Mouse (Mus musculus) natural killer cell, adult 2 months (primary cell): ENCODE data around the gene Nbea.

Experiments
- DNase-seq, 2 experiments: peaks; one replicate each; pipeline ENCODE4 v3.0.0; 2022; ENCODE audit warnings: low spot score in 2 of 2

Gene Nbea

GRCm38 (mm10) chr3:55828481-55829256 lies 354.8 kb downstream of the Nbea start:
- DNase-seq: no peak

- DNase-seq: no peak
These were observed 358.6 kb downstream of the Nbea start for GRCm38 (mm10) chr3:55824864-55825263.

GRCm38 (mm10) chr3:55819598-55819997 lies 363.9 kb downstream of the Nbea start:
- DNase-seq: no peak

GRCm38 (mm10) chr3:55818082-55818481 lies 365.4 kb downstream of the Nbea start:
- no peak for DNase-seq

- DNase-seq: peak in 1 of 2 experiments; percentile 1
These were observed 366.7 kb downstream of the Nbea start for GRCm38 (mm10) chr3:55816638-55817375.

DNA sequence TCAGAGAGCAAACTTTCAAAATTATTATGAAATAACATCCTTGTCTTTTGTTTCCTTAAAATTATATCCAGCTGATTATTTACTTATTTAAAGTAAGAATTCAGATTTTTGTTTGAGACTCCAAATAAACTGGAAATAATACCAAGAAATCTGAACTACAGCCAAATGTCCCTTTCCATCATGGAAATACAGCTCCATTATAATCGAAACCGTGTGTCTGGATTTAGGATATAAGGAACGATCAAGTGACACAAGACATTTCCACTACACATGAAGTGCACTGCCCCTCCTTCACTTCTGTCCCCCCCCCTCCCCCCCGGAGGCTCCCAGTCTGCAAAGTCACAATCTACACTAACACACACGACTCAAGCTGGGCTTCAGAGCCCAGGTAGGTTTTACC lies 367.4 kb downstream of the Nbea start:
- DNase-seq: no peak

DNA sequence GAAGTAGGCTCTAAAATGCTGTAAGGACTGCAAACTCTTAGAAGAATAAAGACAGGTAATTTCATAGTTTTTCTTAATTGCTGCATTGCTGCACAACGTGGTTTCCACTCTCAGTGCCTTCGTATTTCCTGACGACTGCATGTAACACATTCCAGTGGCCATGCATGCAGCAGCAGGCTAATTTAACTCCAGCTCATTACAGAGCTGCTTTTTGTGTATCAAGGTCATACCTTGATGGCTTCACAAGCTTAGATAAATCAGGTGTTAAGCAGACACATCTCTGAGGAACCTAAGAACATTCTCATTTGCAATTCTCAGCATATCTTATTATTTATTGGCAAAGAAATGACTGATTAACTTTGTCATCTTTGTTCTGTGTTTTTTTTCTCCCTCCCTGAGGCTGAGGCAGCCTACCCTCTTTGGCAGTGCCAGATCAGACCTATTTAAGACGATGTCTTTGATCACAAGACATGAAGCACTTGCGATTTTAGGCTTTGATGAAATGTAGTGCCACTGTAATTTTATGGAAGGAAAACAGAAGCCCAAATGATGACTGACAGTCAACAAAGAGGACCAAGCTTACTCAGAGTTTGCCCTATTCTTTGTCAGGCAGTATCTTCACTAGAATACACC lies 368.4 kb downstream of the Nbea start:
- no peak for DNase-seq

DNA sequence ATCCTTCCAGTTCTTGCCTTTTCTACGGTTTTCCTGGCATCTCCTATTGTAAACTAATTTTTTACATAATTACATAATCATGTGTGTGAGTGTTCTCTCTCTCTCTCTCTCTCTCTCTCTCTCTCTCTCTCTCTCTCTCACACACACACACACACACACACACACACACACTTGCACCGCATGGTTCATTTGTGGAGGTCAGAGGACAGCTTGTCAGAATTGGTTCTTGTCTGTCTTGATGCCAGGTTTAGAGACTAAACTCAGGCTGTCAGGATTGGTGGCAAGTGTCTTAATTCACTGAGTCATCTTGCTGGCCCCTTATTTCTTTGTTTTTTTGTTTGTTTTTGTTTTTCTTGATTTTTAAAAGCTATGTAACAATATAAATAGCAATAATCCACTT lies 388.7 kb downstream of the Nbea start:
- no peak for DNase-seq

- DNase-seq: no peak
These were observed 389.5 kb downstream of the Nbea start for GRCm38 (mm10) chr3:55793842-55794575.

- DNase-seq: no peak
These were observed 391.2 kb downstream of the Nbea start for GRCm38 (mm10) chr3:55792251-55792650.

DNA sequence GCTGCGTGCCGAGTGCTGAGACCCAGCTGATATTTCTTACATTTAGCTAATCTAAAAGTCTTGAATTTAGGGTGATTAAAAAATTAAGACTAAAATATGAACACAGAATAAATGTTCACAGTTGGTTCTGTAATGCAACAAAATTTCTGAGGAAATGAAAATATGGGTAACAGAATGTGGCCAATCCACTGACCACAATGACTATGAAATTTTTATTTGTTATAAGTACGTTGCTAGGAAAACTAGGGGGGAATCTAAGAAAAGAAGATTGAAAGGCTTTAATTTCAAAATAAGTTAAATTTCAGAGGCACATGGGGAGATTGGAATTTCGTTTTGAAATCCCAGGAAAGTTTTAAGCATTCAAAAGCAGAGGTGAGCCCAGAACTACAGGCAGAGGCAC lies 392.9 kb downstream of the Nbea start:
- no peak for DNase-seq

DNA sequence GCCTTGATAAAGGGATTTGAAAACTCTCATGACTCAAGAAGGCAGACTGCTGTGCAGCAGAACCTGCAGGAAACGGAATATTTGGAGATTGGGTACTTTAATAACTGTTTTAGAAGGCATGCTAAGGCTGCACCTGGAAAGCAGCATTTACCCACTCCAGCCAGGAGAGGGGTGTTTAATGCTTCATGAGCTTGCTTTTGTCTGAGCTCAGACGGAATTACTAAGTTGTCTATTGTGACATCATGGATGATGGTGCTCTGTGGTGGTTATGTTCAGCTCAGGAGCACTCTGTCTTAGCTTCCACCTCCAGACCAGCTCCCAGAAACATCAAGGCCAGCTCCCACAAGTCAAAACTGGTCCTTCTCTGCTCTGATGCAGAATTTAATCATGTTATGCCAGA lies 393.6 kb downstream of the Nbea start:
- DNase-seq: no peak

DNA sequence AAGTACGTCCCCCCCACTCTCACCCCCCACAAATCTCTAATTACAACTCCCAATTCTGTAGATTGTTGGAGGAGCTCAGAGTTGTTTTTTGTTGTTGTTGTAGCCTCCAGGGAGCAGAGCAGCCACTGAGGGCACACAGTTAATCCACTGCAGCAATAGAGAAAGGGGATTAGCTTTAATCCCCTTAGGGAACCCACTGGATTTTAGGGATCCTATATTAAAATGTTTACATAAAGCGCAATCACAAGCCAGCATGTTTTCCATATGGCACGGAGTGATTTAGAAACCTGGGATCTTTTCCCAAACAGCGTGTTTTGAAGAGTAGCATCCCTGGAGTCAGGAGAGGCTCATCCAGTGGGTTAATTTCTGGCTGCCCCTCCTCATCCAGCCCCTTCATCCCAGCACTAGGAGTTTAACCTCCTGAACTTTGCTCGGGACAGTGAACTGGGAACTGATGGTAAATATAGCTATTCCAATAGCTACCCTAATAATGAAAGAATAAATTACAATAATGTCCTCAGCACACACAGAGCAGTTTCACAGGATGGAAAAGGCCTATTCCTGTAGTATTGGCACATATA lies 394.8 kb downstream of the Nbea start:
- no peak for DNase-seq

- no peak for DNase-seq
These were observed 395.3 kb downstream of the Nbea start for GRCm38 (mm10) chr3:55788214-55788586.

- no peak for DNase-seq
These were observed 395.9 kb downstream of the Nbea start for GRCm38 (mm10) chr3:55787487-55788213.

- no peak for DNase-seq
These were observed 396.5 kb downstream of the Nbea start for GRCm38 (mm10) chr3:55786835-55787486.

GRCm38 (mm10) chr3:55785981-55786725 lies 397.3 kb downstream of the Nbea start:
- DNase-seq: no peak

- DNase-seq: no peak
These were observed 398.1 kb downstream of the Nbea start for GRCm38 (mm10) chr3:55785266-55785980.

- no peak for DNase-seq
These were observed 399.4 kb downstream of the Nbea start for GRCm38 (mm10) chr3:55784101-55784500.
